Mouse (Mus musculus) kidney, embryonic 14.5 days (tissue): ENCODE measurements around the gene Ddx39. TPM values are rescaled to one million over a fixed set of nuclear protein-coding genes. Genes with fewer than 3 reads are reported as not detected.

ENCODE experiments used
- ATAC-seq: fragments of 200-750 bp; cut with Nextera tagmentation; 2 replicates; pipeline ENCODE4 v1.8.0; 2017; ENCODE audit warnings: moderate number of reproducible peaks, mild to moderate bottlenecking, moderate TSS enrichment, moderate library complexity; ENCODE audit not compliant: low FRiP score, low TSS enrichment
- H3K27ac ChIP-seq: fragments of 300-500 bp; sonication (generic); 2 replicates; pipeline ENCODE4 v1.5.1; 2014; ENCODE audit warnings: low read depth, mild to moderate bottlenecking, low read length, moderate library complexity, mixed read lengths
- H3K27me3 ChIP-seq: fragments of 300-500 bp; sonication (generic); 2 replicates; pipeline ENCODE4 v1.6.1; 2014; ENCODE audit warnings: mild to moderate bottlenecking, low read length; ENCODE audit not compliant: control insufficient read depth, insufficient read depth
- H3K36me3 ChIP-seq: fragments of 300-500 bp; sonication (generic); 2 replicates; pipeline ENCODE4 v1.6.1; 2014; ENCODE audit warnings: low read length, mixed read lengths; ENCODE audit not compliant: control insufficient read depth, insufficient read depth
- H3K4me1 ChIP-seq: fragments of 300-500 bp; sonication (generic); 2 replicates; pipeline ENCODE4 v1.6.1; 2014; ENCODE audit warnings: low read length, mixed read lengths; ENCODE audit not compliant: control insufficient read depth, insufficient read depth
- H3K4me2 ChIP-seq: fragments of 300-500 bp; sonication (generic); replicated peaks from 2 replicates; pipeline ENCODE4 v1.6.1; 2014; ENCODE audit warnings: low read depth, mild to moderate bottlenecking, low read length
- H3K4me3 ChIP-seq: fragments of 300-500 bp; sonication (generic); 2 replicates; pipeline ENCODE4 v1.5.1; 2014; ENCODE audit warnings: mild to moderate bottlenecking, low read length
- H3K9ac ChIP-seq: fragments of 300-500 bp; sonication (generic); 2 replicates; pipeline ENCODE4 v1.6.1; 2014; ENCODE audit warnings: low read depth, mild to moderate bottlenecking, low read length, moderate library complexity
- H3K9me3 ChIP-seq: fragments of 300-500 bp; sonication (generic); 2 replicates; pipeline ENCODE4 v1.6.1; 2016; ENCODE audit warnings: low read length; ENCODE audit not compliant: control insufficient read depth
- WGBS: fragments of 180-500 bp; shearing (Covaris S2); extraction: QIAGEN DNeasy Blood & Tissue Kit; methylation state at CpG from one replicate; pipeline ENCODE4 v1.1.7; 2014; 5-methylcytosine and 5-hydroxymethylcytosine counted together
- polyA plus RNA-seq: library from polyadenylated mRNA; unstranded; fragments of >200 nt; fragmentation: Nextera tagmentation; extraction: Ambion mirVana; gene quantifications from 2 replicates; pipeline ENCODE4 v1.2.1, GENCODE M21; 2014

Ddx39 gene
- polyA plus RNA-seq, 1 experiment from 2014 or later, result 194 TPM

- H3K9ac ChIP-seq, result peak overlapping the region; percentile 89
- H3K27ac ChIP-seq, result peak overlapping the region; percentile 30; the same call in 1 of the 2 replicates
- no peaks in the 10 kb centered on the region for H3K27me3 ChIP-seq
- peaks cover 3% of the 10 kb centered on the region; the same call in 1 of the 2 replicates for H3K9me3 ChIP-seq
- peak overlapping the region; percentile 82 for H3K4me3 ChIP-seq
- no peak for ATAC-seq
- WGBS, result 30% methylated on average over 19 of the region's 19 CpGs
- peaks cover 28% of the 10 kb centered on the region for H3K4me1 ChIP-seq
- peak overlapping the region; percentile 95 for H3K4me2 ChIP-seq
- peaks cover under 1% of the 10 kb centered on the region for H3K36me3 ChIP-seq
These were observed 17.4 kb upstream of the Ddx39 start for GRCm38 (mm10) chr8:83697374-83698220.

- H3K36me3 ChIP-seq, result no peaks in the 10 kb centered on the region
- peak overlapping the region; percentile 89; the same call in 1 of the 2 replicates for H3K27ac ChIP-seq
- peak overlapping the region; percentile 95 for H3K4me2 ChIP-seq
- H3K4me1 ChIP-seq, result peaks cover 28% of the 10 kb centered on the region
- peak; percentile 6; the same call in 1 of the 2 replicates for ATAC-seq
- H3K4me3 ChIP-seq, result peak overlapping the region; percentile 82
- no peaks in the 10 kb centered on the region for H3K27me3 ChIP-seq
- under 1% methylated on average over 15 of the region's 15 CpGs for WGBS
- H3K9ac ChIP-seq, result peak overlapping the region; percentile 89
- H3K9me3 ChIP-seq, result peaks cover 3% of the 10 kb centered on the region; the same call in 1 of the 2 replicates
These were observed 16.7 kb upstream of the Ddx39 start for GRCm38 (mm10) chr8:83698291-83698660.

- 0% methylated on average over 71 of the region's 85 CpGs for WGBS
- H3K4me3 ChIP-seq, result peak within 1 kb of the TSS; percentile 82
- no peaks in the 10 kb centered on the region for H3K27me3 ChIP-seq
- ATAC-seq, result peak; percentile 94
- peak within 1 kb of the TSS; percentile 95 for H3K4me2 ChIP-seq
- H3K36me3 ChIP-seq, result no peaks in the 10 kb centered on the region
- H3K4me1 ChIP-seq, result peaks cover 26% of the 10 kb centered on the region
- peak within 1 kb of the TSS; percentile 89 for H3K27ac ChIP-seq
- H3K9ac ChIP-seq, result peak within 1 kb of the TSS; percentile 89
- peaks cover 3% of the 10 kb centered on the region; the same call in 1 of the 2 replicates for H3K9me3 ChIP-seq
These were observed 16.1 kb upstream of the Ddx39 start, which contains the start of gene Pkn1 for GRCm38 (mm10) chr8:83698661-83699453. Gene Pkn1 (minus strand): TSS chr8:83699179.

- Histone ChIP-seq H3K9ac (peak overlapping the region; percentile 89), H3K27me3 (0 out of 2 replicates have a peak, but pooled peaks cover under 1% of the 10 kb centered on the region), H3K4me1 (peaks cover 21% of the 10 kb centered on the region), H3K4me3 (peak overlapping the region; percentile 82), H3K9me3 (peaks cover 3% of the 10 kb centered on the region; the same call in 1 of the 2 replicates), H3K4me2 (peak overlapping the region; percentile 95), H3K27ac (peak overlapping the region; percentile 89), H3K36me3 (no peaks in the 10 kb centered on the region)
- no peak for ATAC-seq
- WGBS, result 11% methylated on average over 9 of the region's 9 CpGs
These were observed 15.4 kb upstream of the Ddx39 start for GRCm38 (mm10) chr8:83699566-83699965.

GRCm38 (mm10) chr8:83700423-83701085, 14.4 kb upstream of the Ddx39 start:
- H3K4me2 ChIP-seq, result no peak overlapping the region
- H3K4me3 ChIP-seq, result no peak overlapping the region
- H3K27ac ChIP-seq, result no peak overlapping the region
- H3K36me3 ChIP-seq, result no peaks in the 10 kb centered on the region
- H3K9me3 ChIP-seq, result peaks cover 3% of the 10 kb centered on the region; the same call in 1 of the 2 replicates
- no peak for ATAC-seq
- 0 out of 2 replicates have a peak, but pooled peaks cover 3% of the 10 kb centered on the region for H3K27me3 ChIP-seq
- WGBS, result 82% methylated on average over 9 of the region's 9 CpGs
- peaks cover 14% of the 10 kb centered on the region for H3K4me1 ChIP-seq
- H3K9ac ChIP-seq, result no peak overlapping the region

- no peak overlapping the region for H3K4me2 ChIP-seq
- peaks cover 3% of the 10 kb centered on the region; the same call in 1 of the 2 replicates for H3K9me3 ChIP-seq
- no peak overlapping the region for H3K4me3 ChIP-seq
- no peaks in the 10 kb centered on the region for H3K36me3 ChIP-seq
- 81% methylated on average over 4 of the region's 4 CpGs for WGBS
- H3K27me3 ChIP-seq, result 0 out of 2 replicates have a peak, but pooled peaks cover 3% of the 10 kb centered on the region
- ATAC-seq, result no peak
- H3K9ac ChIP-seq, result no peak overlapping the region
- H3K27ac ChIP-seq, result no peak overlapping the region
- peaks cover 4% of the 10 kb centered on the region; the same call in 1 of the 2 replicates for H3K4me1 ChIP-seq
These were observed 11.6 kb upstream of the Ddx39 start for GRCm38 (mm10) chr8:83703426-83703825.

GRCm38 (mm10) chr8:83706411-83706810, 8.6 kb upstream of the Ddx39 start:
- no peak overlapping the region for H3K27ac ChIP-seq

GRCm38 (mm10) chr8:83707554-83707953, 7.4 kb upstream of the Ddx39 start:
- H3K36me3 ChIP-seq, result no peaks in the 10 kb centered on the region
- H3K4me2 ChIP-seq, result no peak overlapping the region
- WGBS, result 76% methylated on average over 8 of the region's 8 CpGs
- no peaks in the 10 kb centered on the region for H3K9me3 ChIP-seq
- no peak overlapping the region for H3K27ac ChIP-seq
- no peak overlapping the region for H3K4me3 ChIP-seq
- 0 out of 2 replicates have a peak, but pooled peaks cover 3% of the 10 kb centered on the region for H3K27me3 ChIP-seq
- no peak overlapping the region for H3K9ac ChIP-seq
- no peaks in the 10 kb centered on the region for H3K4me1 ChIP-seq
- no peak for ATAC-seq

More at GRCm38 (mm10) chr8:83706411-83706810, 8.6 kb upstream of the Ddx39 start:
- H3K36me3 ChIP-seq, result no peaks in the 10 kb centered on the region
- H3K4me1 ChIP-seq, result no peaks in the 10 kb centered on the region
- WGBS, result 62% methylated on average over 5 of the region's 5 CpGs
- ATAC-seq, result no peak
- H3K27me3 ChIP-seq, result 0 out of 2 replicates have a peak, but pooled peaks cover 3% of the 10 kb centered on the region
- H3K4me3 ChIP-seq, result no peak overlapping the region
- no peak overlapping the region for H3K4me2 ChIP-seq
- peaks cover 2% of the 10 kb centered on the region; the same call in 1 of the 2 replicates for H3K9me3 ChIP-seq
- no peak overlapping the region for H3K9ac ChIP-seq
